Mouse (Mus musculus): ENCODE results near the gene Slmap. TPM values are rescaled to one million over a fixed set of nuclear protein-coding genes. Genes with fewer than 3 reads are reported as not detected.
A peak's percentile ranks its signal among the peaks of the same experiment; 100 is the strongest.

The Slmap gene
- total and polyA plus RNA-seq, 3 experiments: 32.7 to 283 (median 249) TPM

DNA sequence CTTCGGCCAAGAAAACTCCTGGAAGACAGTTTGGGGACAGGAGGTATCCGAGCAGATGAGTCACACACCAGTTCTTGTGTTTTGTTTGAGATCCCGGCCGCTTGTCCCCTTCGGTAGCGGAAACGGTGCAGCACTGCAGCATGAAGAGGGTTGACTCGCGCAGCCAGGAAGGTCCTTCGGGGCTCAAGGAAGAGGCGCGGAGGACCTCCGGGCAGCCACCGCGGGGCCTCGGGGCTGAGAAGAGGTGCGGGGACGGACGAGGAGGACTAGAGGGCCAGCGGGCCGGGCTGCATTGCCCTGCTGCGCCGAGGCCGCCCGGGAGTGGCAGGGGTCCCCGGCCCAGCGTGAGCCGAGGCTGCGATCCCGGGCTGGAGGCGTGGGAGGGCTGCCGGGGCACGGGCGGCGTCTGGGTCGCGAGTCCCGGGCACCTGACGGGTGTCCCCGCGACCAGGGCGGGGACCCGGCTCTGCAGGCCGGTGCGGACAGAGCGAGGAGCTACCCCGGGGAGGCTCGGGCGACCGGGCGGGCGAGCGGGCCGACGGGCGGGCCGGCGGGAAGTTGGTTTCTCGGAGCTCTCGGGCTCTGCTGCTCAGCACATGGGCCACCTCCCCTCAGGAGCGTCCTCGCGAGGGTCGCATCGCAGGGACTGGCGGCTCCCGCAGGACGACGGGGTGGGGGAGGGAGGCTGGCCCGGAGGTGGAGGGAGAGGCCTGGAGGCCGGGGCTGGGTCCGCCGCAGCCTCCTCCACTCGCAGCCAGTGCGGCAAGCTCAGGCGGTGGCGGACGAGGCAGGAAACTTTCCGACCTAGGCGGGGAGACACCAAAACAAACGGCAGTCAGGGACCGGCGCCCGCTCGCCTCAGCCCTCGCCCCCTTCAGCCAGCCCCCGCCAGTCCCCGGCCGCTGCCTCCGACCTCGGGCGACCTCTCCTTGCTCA lies 642 bp downstream of the Slmap start:
- Histone ChIP-seq H3K4me1 (ENCODE audit: control insufficient read depth, insufficient read depth, low read length) (peaks cover 10% of the 10 kb centered on the region), H3K27me3 (ENCODE audit: control insufficient read depth, insufficient read depth, low read length) (no peaks in the 10 kb centered on the region), H3K9ac (ENCODE audit: low read depth, low read length) (peak overlapping the region; percentile 99), H3K79me2 (replicated peaks; ENCODE audit: control insufficient read depth, insufficient read depth, low read length) (peaks cover 11% of the 10 kb centered on the region), H3K27ac (peak overlapping the region; percentile 93), H3K4me3 (peak overlapping the region; percentile 88), H3K36me3 (ENCODE audit: control insufficient read depth, insufficient read depth, low read length) (peaks cover 21% of the 10 kb centered on the region)
- no peak for TF ChIP-seq EP300 (IDR thresholded peaks at IDR 0.05; ENCODE audit: insufficient read depth, low read depth, low read length)
- no peak for TF ChIP-seq CTCF (IDR thresholded peaks at IDR 0.05)
- no peak for TF ChIP-seq POLR2A (IDR thresholded peaks at IDR 0.05; ENCODE audit: insufficient read depth, low read depth, low read length)
- under 1% methylated on average over 82 of the region's 92 CpGs for WGBS
- intact Hi-C loops (cut with DNase I): loop anchor here (1.0 to 2.0 kb wide), 3 partner anchors 41 to 105 kb away; partner anchors contain the start of gene Arf4
- DNase-seq: peak in 1 of 2 experiments; percentile 58

- 11% methylated on average over 19 of the region's 19 CpGs for WGBS
- H3K36me3 ChIP-seq (ENCODE audit: control insufficient read depth, insufficient read depth, low read length): peaks cover 26% of the 10 kb centered on the region
- H3K27me3 ChIP-seq (ENCODE audit: control insufficient read depth, insufficient read depth, low read length): no peaks in the 10 kb centered on the region
- no peak for TF ChIP-seq POLR2A (IDR thresholded peaks at IDR 0.05; ENCODE audit: insufficient read depth, low read depth, low read length)
- TF ChIP-seq CTCF (IDR thresholded peaks at IDR 0.05): no peak
- intact Hi-C loops (cut with DNase I): loop anchor here (2.0 kb wide), 1 partner anchor 40 kb away; no protein-coding TSS in a partner anchor
- H3K4me3 ChIP-seq: peak overlapping the region; percentile 88
- peaks cover 11% of the 10 kb centered on the region for H3K79me2 ChIP-seq (replicated peaks; ENCODE audit: control insufficient read depth, insufficient read depth, low read length)
- H3K27ac ChIP-seq: peak overlapping the region; percentile 93
- H3K9ac ChIP-seq (ENCODE audit: low read depth, low read length): peak overlapping the region; percentile 99
- peak; percentile 27 to 42 for DNase-seq
- H3K4me1 ChIP-seq (ENCODE audit: control insufficient read depth, insufficient read depth, low read length): peaks cover 12% of the 10 kb centered on the region
Observed at GRCm38 (mm10) chr14:26533267-26533666, 1.5 kb downstream of the Slmap start.

GRCm38 (mm10) chr14:26532752-26533151 lies 2.0 kb downstream of the Slmap start:
- intact Hi-C loops (cut with DNase I): loop anchor here (2.0 kb wide), 1 partner anchor 40 kb away; no protein-coding TSS in a partner anchor
- peaks cover 27% of the 10 kb centered on the region for H3K36me3 ChIP-seq (ENCODE audit: control insufficient read depth, insufficient read depth, low read length)

GRCm38 (mm10) chr14:26531410-26532313 lies 3.1 kb downstream of the Slmap start:
- TF ChIP-seq CTCF (IDR thresholded peaks at IDR 0.05) (no peak), POLR2A (IDR thresholded peaks at IDR 0.05; ENCODE audit: insufficient read depth, low read depth, low read length) (no peak), EP300 (IDR thresholded peaks at IDR 0.05; ENCODE audit: insufficient read depth, low read depth, low read length) (no peak)
- peaks cover 16% of the 10 kb centered on the region for H3K79me2 ChIP-seq (replicated peaks; ENCODE audit: control insufficient read depth, insufficient read depth, low read length)
- H3K4me1 ChIP-seq (ENCODE audit: control insufficient read depth, insufficient read depth, low read length): peaks cover 14% of the 10 kb centered on the region
- no peak overlapping the region for H3K27ac ChIP-seq
- peak overlapping the region; percentile 4; the same call in 1 of the 2 replicates for H3K4me3 ChIP-seq
- 0 out of 2 replicates have a peak overlapping the region, but pooled peaks have one; percentile 33 for H3K9ac ChIP-seq (ENCODE audit: low read depth, low read length)
- intact Hi-C loops (cut with DNase I): loop anchor here (2.0 kb wide), 1 partner anchor 39 kb away; no protein-coding TSS in a partner anchor
- DNase-seq: no peak
- 52% methylated on average over 10 of the region's 10 CpGs for WGBS
- no peaks in the 10 kb centered on the region for H3K27me3 ChIP-seq (ENCODE audit: control insufficient read depth, insufficient read depth, low read length)
- peaks cover 33% of the 10 kb centered on the region for H3K36me3 ChIP-seq (ENCODE audit: control insufficient read depth, insufficient read depth, low read length)

More at GRCm38 (mm10) chr14:26532752-26533151, 2.0 kb downstream of the Slmap start:
- no peaks in the 10 kb centered on the region for H3K27me3 ChIP-seq (ENCODE audit: control insufficient read depth, insufficient read depth, low read length)
- H3K27ac ChIP-seq: peak overlapping the region; percentile 93
- DNase-seq: no peak
- peaks cover 11% of the 10 kb centered on the region for H3K79me2 ChIP-seq (replicated peaks; ENCODE audit: control insufficient read depth, insufficient read depth, low read length)
- whole genome bisulfite sequencing: 28% methylated on average over 9 of the region's 9 CpGs
- H3K4me1 ChIP-seq (ENCODE audit: control insufficient read depth, insufficient read depth, low read length): peaks cover 13% of the 10 kb centered on the region
- peak overlapping the region; percentile 99; the same call in 1 of the 2 replicates for H3K9ac ChIP-seq (ENCODE audit: low read depth, low read length)
- peak overlapping the region; percentile 88 for H3K4me3 ChIP-seq
- TF ChIP-seq POLR2A (IDR thresholded peaks at IDR 0.05; ENCODE audit: insufficient read depth, low read depth, low read length): no peak

DNA sequence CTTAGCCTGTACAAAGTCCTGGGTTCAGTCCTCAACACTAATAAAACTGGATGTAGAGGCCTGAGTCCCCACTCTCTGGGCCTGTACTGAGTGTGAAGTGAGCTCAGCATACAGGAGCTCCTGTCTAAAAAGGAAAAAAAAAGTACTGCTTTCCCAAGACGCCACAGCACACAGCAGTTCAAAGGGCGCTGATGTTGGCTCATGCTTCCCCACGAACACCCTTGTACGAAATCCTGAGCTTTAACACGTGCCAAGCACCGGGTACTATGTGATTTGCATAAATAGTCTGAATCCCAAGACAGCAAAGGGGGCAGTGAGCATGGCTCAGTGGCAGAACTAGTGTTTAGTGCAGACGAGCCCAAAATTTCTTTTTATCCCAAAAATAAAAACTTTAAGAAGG lies 4.4 kb downstream of the Slmap start:
- no peaks in the 10 kb centered on the region for H3K27me3 ChIP-seq (ENCODE audit: control insufficient read depth, insufficient read depth, low read length)
- H3K36me3 ChIP-seq (ENCODE audit: control insufficient read depth, insufficient read depth, low read length): peaks cover 40% of the 10 kb centered on the region
- whole genome bisulfite sequencing: 33% methylated on average over 7 of the region's 7 CpGs
- DNase-seq: no peak
- H3K27ac ChIP-seq: peak overlapping the region; percentile 71
- no peak overlapping the region for H3K4me3 ChIP-seq
- peaks cover 16% of the 10 kb centered on the region for H3K79me2 ChIP-seq (replicated peaks; ENCODE audit: control insufficient read depth, insufficient read depth, low read length)
- H3K4me1 ChIP-seq (ENCODE audit: control insufficient read depth, insufficient read depth, low read length): peaks cover 14% of the 10 kb centered on the region
- TF ChIP-seq CTCF (IDR thresholded peaks at IDR 0.05): no peak
- no peak for TF ChIP-seq POLR2A (IDR thresholded peaks at IDR 0.05; ENCODE audit: insufficient read depth, low read depth, low read length)
- TF ChIP-seq EP300 (IDR thresholded peaks at IDR 0.05; ENCODE audit: insufficient read depth, low read depth, low read length): no peak
- intact Hi-C loops (cut with DNase I): no loop called here
- no peak overlapping the region for H3K9ac ChIP-seq (ENCODE audit: low read depth, low read length)

Measured in heart, adult 2 months (tissue).